Mouse (Mus musculus): ENCODE results near the gene Tbc1d14.

- no peak for TF ChIP-seq CTCF (IDR thresholded peaks at IDR 0.05; ENCODE audit: control insufficient read depth, insufficient read depth, low read length)
- no peak for TF ChIP-seq POLR2A (IDR thresholded peaks at IDR 0.05; ENCODE audit: borderline replicate concordance, control insufficient read depth, low read depth, low read length)
Observed at GRCm38 (mm10) chr5:36570546-36571245, 22.4 kb downstream of the Tbc1d14 start.

Data from bone marrow, adult 2 months (tissue).